Mouse (Mus musculus) neutrophil, adult 5-6 weeks (primary cell): Measurements from ENCODE around the gene 1700025G04Rik. TPM values are rescaled to one million over a fixed set of nuclear protein-coding genes. Genes with fewer than 3 reads are reported as not detected.
A peak's percentile ranks its signal among the peaks of the same experiment; 100 is the strongest.

ENCODE experiments used
- ATAC-seq: fragments of 151-379, 151-347 bp; 2 replicates; pipeline ENCODE4 v1.8.0; 2017; ENCODE audit warnings: mild to moderate bottlenecking, moderate TSS enrichment; ENCODE audit not compliant: insufficient number of reproducible peaks, poor library complexity, low FRiP score, severe bottlenecking; ENCODE audit errors: extremely low read depth
- total RNA-seq: library from RNA; stranded (forward); fragments of 200-1000 nt; gene quantifications from 2 replicates; pipeline ENCODE4 v1.2.3, GENCODE M21; 2017

1700025G04Rik gene
- total RNA-seq = 2.5 and 4.4 TPM in 2 replicates

GRCm38 (mm10) chr1:152090018-152090553, at the start of gene 1700025G04Rik:
Gene 1700025G04Rik (minus strand): TSS chr1:152090125.
- no peak for ATAC-seq

- no peak for ATAC-seq
Measured at GRCm38 (mm10) chr1:152139496-152139895, 49.6 kb upstream of the 1700025G04Rik start.

DNA sequence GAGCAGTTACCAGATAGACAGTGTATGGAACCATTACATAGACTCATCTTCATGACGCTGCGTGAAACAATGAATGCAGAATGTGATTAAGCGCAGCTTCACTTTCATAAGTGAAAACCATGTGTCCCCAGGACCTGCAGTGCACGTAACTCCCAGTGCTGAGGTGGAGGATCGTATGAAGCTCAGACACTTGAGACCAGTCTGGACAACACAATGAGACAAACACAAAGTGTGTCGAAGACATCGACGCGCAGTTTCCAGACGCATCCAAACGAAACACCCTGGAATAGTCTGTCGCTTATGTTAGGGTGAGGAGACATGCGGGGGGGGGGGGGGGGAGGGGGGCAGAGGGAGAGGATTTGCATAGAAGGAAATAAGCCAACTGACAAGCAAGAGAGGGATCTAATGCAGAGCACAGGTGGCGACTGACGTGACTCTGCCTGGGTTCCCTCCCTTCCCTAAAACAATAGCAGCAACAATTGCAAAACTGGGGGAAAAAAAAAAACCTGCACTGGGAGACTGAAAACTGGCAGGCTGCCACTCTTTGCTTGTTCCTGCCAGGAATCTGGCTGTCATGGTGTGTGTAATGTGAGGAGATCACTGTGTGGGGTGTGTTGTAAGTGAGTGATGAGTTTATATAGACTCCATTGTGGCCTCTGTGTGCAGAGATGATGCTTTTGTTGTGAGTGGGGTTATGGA, 40.3 kb upstream of the 1700025G04Rik start:
- no peak for ATAC-seq

DNA sequence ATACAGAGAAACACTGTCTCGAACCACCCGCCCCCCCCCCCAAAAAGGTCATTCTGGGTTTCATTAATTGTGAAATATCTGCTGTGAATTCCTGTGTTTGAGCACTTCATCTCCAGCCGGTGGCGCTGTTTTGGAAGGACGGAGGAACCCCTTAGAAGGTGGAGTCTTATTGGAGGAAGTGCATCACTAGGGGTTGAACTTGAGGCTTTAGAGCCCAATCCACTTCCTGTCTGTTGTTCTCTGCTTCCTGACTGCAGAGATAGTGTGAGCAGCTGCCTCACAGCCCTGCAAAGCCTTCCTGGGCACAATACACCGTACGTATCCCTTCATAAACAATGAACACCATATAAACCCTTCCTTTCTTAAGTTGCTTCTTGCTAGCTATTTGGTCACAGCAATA, 35.5 kb upstream of the 1700025G04Rik start:
- ATAC-seq = no peak

DNA sequence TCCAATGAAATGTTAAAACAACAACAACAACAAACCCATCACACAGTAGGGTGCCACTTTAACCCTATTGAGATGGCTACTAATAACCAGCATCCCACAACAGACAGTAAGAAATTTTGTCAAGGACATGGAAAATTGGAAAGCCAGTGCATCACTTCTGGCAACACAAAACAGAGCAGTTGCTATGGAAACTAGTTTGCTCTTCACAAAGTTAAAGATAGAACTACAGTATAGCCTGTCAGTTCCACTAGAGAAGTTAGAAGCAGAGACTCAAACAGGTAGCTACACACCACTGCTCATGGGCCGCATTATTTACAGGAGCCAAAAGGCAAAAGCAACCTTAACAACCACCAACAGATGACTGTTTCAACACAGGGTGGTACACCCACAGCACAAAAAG, 20.2 kb upstream of the 1700025G04Rik start:
- ATAC-seq = no peak

DNA sequence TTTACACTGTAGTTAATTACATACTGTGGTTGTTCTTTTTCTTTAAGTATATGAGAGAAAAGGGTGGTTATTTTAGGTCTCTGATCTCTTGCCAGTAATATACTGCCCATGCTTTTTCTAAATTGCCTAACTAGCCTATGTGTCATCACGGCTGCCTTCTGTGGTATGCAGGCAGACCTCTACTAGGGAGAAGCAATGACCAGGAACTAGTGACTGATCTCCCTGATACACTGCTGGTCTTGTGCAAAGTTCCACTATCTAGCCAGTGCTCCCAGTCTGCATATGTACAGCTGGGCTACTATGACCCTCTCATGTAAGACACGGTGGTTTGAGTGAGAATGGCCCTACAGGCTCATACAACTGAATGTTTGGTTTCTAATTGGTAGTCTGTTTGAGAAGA, 16.2 kb upstream of the 1700025G04Rik start:
- no peak for ATAC-seq

DNA sequence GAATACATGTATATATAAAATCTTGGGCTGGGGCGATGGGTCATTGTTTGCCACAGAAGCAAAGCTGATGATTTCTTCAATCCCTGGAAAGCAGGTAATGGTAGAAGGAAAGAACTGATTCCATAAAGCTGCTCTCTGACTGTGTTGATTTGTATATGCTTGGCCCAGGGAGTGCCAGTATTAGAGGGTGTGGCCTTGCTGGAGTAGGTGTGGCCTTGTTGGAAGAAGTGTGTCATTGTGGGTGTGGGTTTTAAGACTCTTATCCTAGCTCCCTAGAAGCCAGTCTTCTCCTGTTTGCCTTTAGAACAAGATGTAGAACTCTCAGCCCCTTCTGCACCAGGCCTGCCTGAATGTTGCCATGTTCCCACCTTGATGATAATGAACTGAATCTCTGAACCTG, 15.3 kb upstream of the 1700025G04Rik start:
- no peak for ATAC-seq

DNA sequence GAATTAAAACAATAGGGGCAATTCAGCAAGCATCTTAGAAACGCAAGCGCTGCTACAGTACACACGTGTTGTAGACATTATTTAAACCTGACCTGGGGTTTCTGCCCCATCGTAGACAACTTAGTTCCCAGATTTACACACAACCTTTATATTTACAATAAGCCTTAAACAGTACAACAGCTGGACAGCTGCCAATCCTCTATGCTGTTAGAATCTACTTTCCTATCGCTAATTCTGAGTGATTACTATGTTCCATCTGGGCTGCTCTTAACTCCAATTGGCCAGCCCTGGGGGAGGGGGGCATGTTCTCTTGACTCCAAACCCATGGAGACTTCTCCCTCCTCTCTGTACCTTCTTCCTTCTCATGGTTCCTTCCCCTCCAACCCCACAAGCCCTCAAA, 11.8 kb upstream of the 1700025G04Rik start:
- no peak for ATAC-seq

- no peak for ATAC-seq
Measured at GRCm38 (mm10) chr1:152096045-152096444, 6.1 kb upstream of the 1700025G04Rik start.

DNA sequence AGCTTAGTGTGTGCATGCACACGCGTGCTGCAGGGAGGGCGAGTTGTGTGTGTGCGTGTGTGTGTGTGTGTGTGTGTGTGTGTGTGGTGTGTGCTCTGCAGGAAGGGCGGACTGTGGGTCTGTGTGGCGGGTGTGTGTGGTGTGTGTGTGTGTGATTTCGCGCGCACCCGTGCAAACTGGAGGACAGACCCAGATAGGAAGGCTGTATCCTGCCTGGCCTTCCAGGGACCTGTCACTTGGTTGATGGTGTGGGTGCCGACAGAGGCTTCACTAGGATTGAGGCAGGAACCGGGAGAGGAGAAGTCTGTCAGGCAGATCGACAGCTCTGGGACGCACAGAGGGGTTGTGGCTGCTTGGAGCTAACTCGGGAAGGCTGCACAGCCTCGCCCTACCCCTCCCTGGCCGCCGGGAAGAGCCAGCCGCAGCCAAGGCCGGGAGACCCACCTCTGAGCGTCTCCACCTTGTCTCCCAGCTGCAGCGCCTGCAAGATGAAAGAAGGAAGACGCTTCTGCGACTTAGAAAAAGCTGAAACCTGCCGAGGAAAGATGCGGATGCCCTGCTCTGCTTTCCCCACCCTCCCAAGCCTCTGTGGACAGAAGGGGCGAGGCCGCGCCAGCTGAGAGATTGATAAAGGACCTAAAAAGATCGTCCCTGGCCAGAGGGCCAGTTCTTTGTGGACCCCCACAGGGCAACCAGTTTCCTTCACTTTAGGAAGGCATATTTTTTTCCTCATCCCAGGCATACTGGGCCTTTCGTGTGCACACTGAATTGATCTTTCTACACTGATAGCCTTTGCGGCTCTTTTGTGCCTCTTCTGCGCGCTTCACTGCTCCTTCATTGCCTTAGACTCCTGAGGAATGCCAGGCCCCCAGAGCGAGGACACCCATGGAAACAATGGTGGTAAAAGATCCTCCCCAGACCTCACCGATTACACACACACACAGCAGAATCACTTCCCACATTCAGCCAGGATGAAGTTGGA, 930 bp upstream of the 1700025G04Rik start:
- ATAC-seq = no peak

DNA sequence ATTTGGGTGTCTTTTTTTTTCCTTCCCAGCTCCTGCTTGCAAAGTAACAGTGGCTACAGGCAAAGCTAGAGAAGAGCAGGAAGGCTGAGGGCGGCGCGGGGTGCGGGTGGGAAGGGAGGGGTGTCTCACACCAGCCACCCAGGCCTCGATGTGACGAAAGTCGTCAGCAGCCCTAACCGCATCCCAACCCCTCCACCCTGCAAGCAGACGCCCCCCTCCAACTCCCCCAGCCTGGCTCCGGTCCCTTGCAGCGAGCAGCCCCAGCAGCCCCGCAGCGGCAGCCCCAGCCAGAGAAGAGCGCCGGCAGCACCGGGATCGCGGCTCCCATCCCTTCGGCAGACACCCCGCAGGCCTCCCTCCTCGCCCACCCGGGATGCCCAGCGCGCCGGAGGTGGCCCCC, 399 bp downstream of the 1700025G04Rik start:
- no peak for ATAC-seq

- no peak for ATAC-seq
Measured at GRCm38 (mm10) chr1:152088791-152089401, 1.0 kb downstream of the 1700025G04Rik start.

GRCm38 (mm10) chr1:152088030-152088429, 1.9 kb downstream of the 1700025G04Rik start:
- ATAC-seq = no peak

DNA sequence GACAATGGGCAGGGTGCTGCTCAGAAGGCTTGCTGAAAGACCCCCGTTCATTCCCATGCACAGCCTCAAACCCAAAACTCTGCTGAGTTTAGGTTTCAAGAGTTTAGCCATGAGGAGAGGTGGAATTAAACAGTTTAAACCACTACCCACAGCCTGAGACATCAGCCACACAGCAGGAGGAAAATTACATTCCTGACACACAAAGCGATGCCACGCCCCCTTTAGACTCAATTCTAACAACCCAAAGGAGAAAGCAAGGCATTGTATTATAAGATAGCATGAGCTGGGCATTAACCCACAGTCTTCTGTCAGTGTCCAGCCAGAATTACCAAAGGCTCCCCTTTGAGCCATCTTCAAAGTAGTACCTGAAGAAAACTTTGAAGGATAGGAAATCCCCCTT, 3.0 kb downstream of the 1700025G04Rik start:
- ATAC-seq = no peak

GRCm38 (mm10) chr1:152085561-152085960, 4.4 kb downstream of the 1700025G04Rik start:
- no peak for ATAC-seq

- peak; percentile 48 for ATAC-seq
Measured at GRCm38 (mm10) chr1:152084638-152085345, 5.1 kb downstream of the 1700025G04Rik start.

GRCm38 (mm10) chr1:152081954-152082711, 7.8 kb downstream of the 1700025G04Rik start:
- no peak for ATAC-seq

DNA sequence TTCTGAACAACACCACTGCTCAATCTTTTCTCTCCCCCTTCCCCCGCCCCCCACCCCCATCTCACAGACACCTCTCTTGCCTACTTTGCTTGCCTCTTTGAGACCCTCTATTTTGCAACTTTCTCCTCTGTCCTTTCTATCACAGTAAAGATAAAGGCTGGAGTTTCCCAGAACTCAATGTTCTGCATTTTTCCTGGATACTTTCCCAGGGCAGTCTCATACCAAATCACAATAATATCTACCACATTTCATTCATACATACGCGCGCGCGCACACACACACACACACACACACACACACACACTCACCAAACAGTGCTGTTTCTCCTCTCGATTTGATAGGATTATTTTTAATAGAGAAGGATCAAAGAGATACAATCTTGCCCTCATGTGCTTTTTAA, 8.8 kb downstream of the 1700025G04Rik start:
- ATAC-seq = no peak
